Comparison of ENCODE assay signal across 7 mouse cellular contexts in the genomic region with DNA sequence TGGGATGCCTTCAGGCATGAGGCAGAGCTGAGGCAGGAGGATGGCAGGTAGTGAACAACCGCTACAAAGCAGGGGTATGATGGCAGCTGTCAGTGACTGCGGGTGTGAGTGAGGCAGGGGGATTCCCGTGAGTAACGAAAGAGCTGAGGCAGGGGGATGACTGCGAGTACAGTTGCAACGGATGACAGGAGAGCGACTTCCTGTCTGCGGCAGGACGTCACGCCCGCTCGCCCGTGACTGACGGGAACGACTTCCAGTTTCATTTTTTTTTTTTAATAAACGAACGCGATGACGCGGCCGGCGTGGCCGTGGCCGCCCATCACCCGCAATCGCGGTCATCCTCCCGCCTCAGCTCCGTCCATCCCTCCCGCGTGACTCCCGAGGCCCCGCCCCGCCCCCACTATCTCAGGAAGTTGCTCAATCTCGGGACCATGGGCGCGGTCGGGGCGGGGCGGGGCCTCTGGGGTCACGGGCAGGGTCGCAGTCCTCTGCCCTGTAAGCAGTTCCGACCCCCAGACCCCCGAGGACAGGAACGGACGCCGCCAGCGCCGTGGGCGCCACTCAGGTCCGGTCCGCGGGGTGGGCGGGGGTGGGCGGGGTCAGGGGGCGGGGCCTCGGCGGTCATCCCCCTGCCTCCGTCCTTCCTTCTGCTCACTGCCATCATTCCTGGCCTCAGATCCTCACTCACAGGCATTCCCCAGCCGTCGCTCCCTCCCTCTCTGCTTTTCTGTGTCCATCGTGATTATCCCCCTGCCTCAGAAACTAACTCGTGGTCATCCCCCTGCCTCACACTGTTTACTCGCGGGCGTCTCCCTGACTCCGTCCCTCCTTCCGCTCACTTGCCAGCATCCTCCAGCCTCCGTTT. TPM values are rescaled to one million over a fixed set of nuclear protein-coding genes. Genes with fewer than 3 reads are reported as not detected.
DNase-seq lines count a peak whose midpoint lies in the region; ATAC-seq and TF ChIP-seq lines count a peak whose summit lies in the region.

Gene Il3ra, plus strand, starts transcription at position 328 of the 865 bp plus-strand sequence.

- peaks cover 14% of the 10 kb centered on the region for H3K36me3 ChIP-seq in intestine, embryonic 15.5 days
- peaks cover 28% of the 10 kb centered on the region; the same call in 1 of the 2 replicates for H3K36me3 ChIP-seq in limb, embryonic 12.5 days
- peaks cover 11% of the 10 kb centered on the region for H3K36me3 ChIP-seq in midbrain, embryonic 13.5 days
- H3K36me3 ChIP-seq in spleen, adult 2 months (ENCODE audit: control insufficient read depth, insufficient read depth, low read length) = no peaks in the 10 kb centered on the region

- peak; percentile 55 to 58 for DNase-seq in adrenal gland, adult 18-20 months (ENCODE audit: low spot score in 2 of 2)
- DNase-seq in embryo, embryonic 10 days (ENCODE audit: low spot score) = peak; percentile 80
- peak; percentile 70 to 83 for DNase-seq in gastrocnemius, postnatal 4 days (ENCODE audit: low spot score in 2 of 2)
- peak; percentile 75 to 82 for DNase-seq in spleen, adult 2 months (ENCODE audit: low read depth in 1 of 2, low spot score in 2 of 2)

- TF ChIP-seq POLR2A in spleen, adult 2 months (IDR thresholded peaks at IDR 0.05; ENCODE audit: low read depth, low read length) = no peak

- H3K4me2 ChIP-seq in intestine, embryonic 15.5 days (replicated peaks) = peak within 1 kb of the TSS; percentile 82
- peak within 1 kb of the TSS; percentile 67 for H3K4me2 ChIP-seq in limb, embryonic 12.5 days
- peak within 1 kb of the TSS; percentile 65 for H3K4me2 ChIP-seq in midbrain, embryonic 13.5 days (replicated peaks)

- peak; percentile 69 for ATAC-seq in intestine, embryonic 15.5 days
- ATAC-seq in limb, embryonic 12.5 days (ENCODE audit: insufficient number of reproducible peaks, insufficient read depth, low FRiP score, low TSS enrichment, low read depth) = peak; percentile 16
- ATAC-seq in midbrain, embryonic 13.5 days = peak; percentile 66

- TF ChIP-seq CTCF in spleen, adult 2 months (IDR thresholded peaks at IDR 0.05; ENCODE audit: extremely low read depth, insufficient read depth, insufficient read length, insufficient replicate concordance) = no peak

- H3K27ac ChIP-seq in intestine, embryonic 15.5 days = peak within 1 kb of the TSS; percentile 76
- peak within 1 kb of the TSS; percentile 82 for H3K27ac ChIP-seq in limb, embryonic 12.5 days
- H3K27ac ChIP-seq in midbrain, embryonic 13.5 days = peak within 1 kb of the TSS; percentile 71
- peak within 1 kb of the TSS; percentile 90 for H3K27ac ChIP-seq in spleen, adult 2 months (ENCODE audit: insufficient read depth, low read length)

- H3K9me3 ChIP-seq in intestine, embryonic 15.5 days = peaks cover 22% of the 10 kb centered on the region
- H3K9me3 ChIP-seq in limb, embryonic 12.5 days = peaks cover 50% of the 10 kb centered on the region
- peaks cover 44% of the 10 kb centered on the region for H3K9me3 ChIP-seq in midbrain, embryonic 13.5 days

- 3% methylated on average over 69 of the region's 69 CpGs for WGBS in intestine, embryonic 15.5 days
- WGBS in limb, embryonic 12.5 days = 2% methylated on average over 66 of the region's 69 CpGs
- 2% methylated on average over 68 of the region's 69 CpGs for WGBS in midbrain, embryonic 13.5 days
- WGBS in spleen, adult 2 months = 7% methylated on average over 62 of the region's 69 CpGs

- H3K9ac ChIP-seq in intestine, embryonic 15.5 days = peak within 1 kb of the TSS; percentile 45
- H3K9ac ChIP-seq in limb, embryonic 12.5 days (replicated peaks) = peak within 1 kb of the TSS; percentile 64
- H3K9ac ChIP-seq in midbrain, embryonic 13.5 days (replicated peaks) = peak within 1 kb of the TSS; percentile 68

- peak within 1 kb of the TSS; percentile 58 for H3K4me3 ChIP-seq in intestine, embryonic 15.5 days (replicated peaks)
- H3K4me3 ChIP-seq in limb, embryonic 12.5 days (replicated peaks) = peak within 1 kb of the TSS; percentile 66
- H3K4me3 ChIP-seq in midbrain, embryonic 13.5 days (replicated peaks) = peak within 1 kb of the TSS; percentile 58
- H3K4me3 ChIP-seq in spleen, adult 2 months (ENCODE audit: extremely low read depth, insufficient read depth, insufficient read length) = peak within 1 kb of the TSS; percentile 86

- no peaks in the 10 kb centered on the region for H3K4me1 ChIP-seq in intestine, embryonic 15.5 days (replicated peaks)
- H3K4me1 ChIP-seq in limb, embryonic 12.5 days (replicated peaks) = no peaks in the 10 kb centered on the region
- no peaks in the 10 kb centered on the region for H3K4me1 ChIP-seq in midbrain, embryonic 13.5 days (replicated peaks)
- no peaks in the 10 kb centered on the region for H3K4me1 ChIP-seq in spleen, adult 2 months (ENCODE audit: control insufficient read depth, insufficient read depth, insufficient read length)

- no peaks in the 10 kb centered on the region for H3K27me3 ChIP-seq in intestine, embryonic 15.5 days (replicated peaks)
- no peaks in the 10 kb centered on the region for H3K27me3 ChIP-seq in limb, embryonic 12.5 days
- no peaks in the 10 kb centered on the region for H3K27me3 ChIP-seq in midbrain, embryonic 13.5 days
- H3K27me3 ChIP-seq in spleen, adult 2 months (ENCODE audit: control insufficient read depth, insufficient read depth, low read length) = no peaks in the 10 kb centered on the region

RNA-seq across cellular contexts. Expression of gene Il3ra, which starts in this region (rescaled TPM):
- total RNA-seq in adrenal gland, adult 18-20 months (2021) = 1 to 10 TPM; 5.6 to 8.0 TPM
- total RNA-seq in gastrocnemius, postnatal 4 days (2021) = 10 to 100 TPM in 1 of 2 experiments, 1 to 10 TPM in 1; 8.6 to 12.4 TPM
- polyA plus RNA-seq in intestine, embryonic 15.5 days (2015; fragmentation: Nextera tagmentation; extraction: Ambion mirVana) = 5.8 and 7.1 TPM in 2 replicates
- 2.6 and 5.3 TPM in 2 replicates for polyA plus RNA-seq in limb, embryonic 12.5 days (2016; fragmentation: Nextera tagmentation; extraction: Ambion mirVana)
- 1.8 and 2.7 TPM in 2 replicates for polyA plus RNA-seq in midbrain, embryonic 13.5 days (2015; fragmentation: Nextera tagmentation; extraction: Ambion mirVana)
- 56.9 and 65.3 TPM in 2 replicates for polyA plus RNA-seq in spleen, adult 2 months (2012; rRNA removed)

Comparison
In these comparisons a context has a peak if more than half of its experiments do, and no peak if none do; other contexts are left out.
1. Peak in every context shown above with its lines: DNase-seq, ATAC-seq, H3K4me3 ChIP-seq and H3K27ac ChIP-seq.
2. ATAC-seq: peak in every context shown above with its lines; median percentile 69 in intestine, embryonic 15.5 days; 66 in midbrain, embryonic 13.5 days; 16 in limb, embryonic 12.5 days.